Mouse (Mus musculus): ENCODE data around the gene Vmn1r188. TPM values are rescaled to one million over a fixed set of nuclear protein-coding genes. Genes with fewer than 3 reads are reported as not detected.
A peak's percentile ranks its signal among the peaks of the same experiment; 100 is the strongest.
"Not testable (repeated sequence)": the region's sequence is repeated elsewhere in the genome, so short reads cannot be mapped to it uniquely, and the experiment has no call there.

Vmn1r188 gene
- polyA plus RNA-seq, 1 experiment from 2014 or later: not detected

- 3% methylated on average over 13 of the region's 13 CpGs for WGBS
- Histone ChIP-seq H3K27ac (peak overlapping the region; percentile 86), H3K4me2 (replicated peaks) (peak overlapping the region; percentile 64), H3K9ac (peak overlapping the region; percentile 65), H3K4me3 (peak overlapping the region; percentile 35), H3K9me3 (replicated peaks) (no peaks in the 10 kb centered on the region), H3K27me3 (no peaks in the 10 kb centered on the region), H3K4me1 (peaks cover 20% of the 10 kb centered on the region), H3K36me3 (no peaks in the 10 kb centered on the region)
- no peak for ATAC-seq (ENCODE audit: low FRiP score)
Observed at GRCm38 (mm10) chr13:22041651-22042567, 42.3 kb upstream of the Vmn1r188 start.

DNA sequence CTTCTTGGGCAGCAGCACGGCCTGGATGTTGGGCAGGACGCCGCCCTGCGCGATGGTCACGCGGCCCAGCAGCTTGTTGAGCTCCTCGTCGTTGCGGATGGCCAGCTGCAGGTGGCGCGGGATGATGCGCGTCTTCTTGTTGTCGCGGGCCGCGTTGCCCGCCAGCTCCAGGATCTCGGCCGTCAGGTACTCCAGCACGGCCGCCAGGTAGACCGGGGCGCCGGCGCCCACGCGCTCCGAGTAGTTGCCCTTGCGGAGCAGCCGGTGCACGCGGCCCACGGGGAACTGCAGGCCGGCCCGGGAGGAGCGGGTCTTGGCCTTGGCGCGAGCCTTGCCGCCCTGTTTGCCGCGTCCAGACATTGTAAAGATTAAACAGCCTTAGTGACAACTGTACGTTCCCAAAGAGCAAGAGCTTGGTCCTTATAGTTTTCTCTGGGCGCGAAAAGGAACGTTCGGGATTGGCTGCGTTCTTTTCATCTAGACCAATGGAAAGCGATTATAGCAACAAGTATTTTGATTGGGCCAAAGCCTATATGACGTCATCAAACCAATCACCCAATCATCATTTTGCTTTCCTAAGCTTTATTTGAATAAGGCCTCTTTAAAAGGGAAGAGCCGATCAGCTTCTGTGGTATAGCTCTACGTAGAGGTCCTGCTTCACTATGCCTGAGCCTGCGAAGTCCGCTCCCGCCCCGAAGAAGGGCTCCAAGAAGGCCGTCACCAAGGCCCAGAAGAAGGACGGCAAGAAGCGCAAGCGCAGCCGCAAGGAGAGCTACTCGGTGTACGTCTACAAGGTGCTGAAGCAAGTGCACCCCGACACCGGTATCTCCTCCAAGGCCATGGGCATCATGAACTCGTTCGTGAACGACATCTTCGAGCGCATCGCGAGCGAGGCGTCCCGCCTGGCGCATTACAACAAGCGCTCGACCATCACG lies 41.4 kb upstream of the Vmn1r188 start, which contains the start of the genes Hist1h2ag and Hist1h2bj:
Hist1h2ag (minus strand) TSS at position 377 of the 935 bp plus-strand sequence.
Hist1h2bj (plus strand) TSS at position 647 of the 935 bp plus-strand sequence.
- Histone ChIP-seq H3K4me3 (peak within 1 kb of the TSS; percentile 35), H3K27ac (peak within 1 kb of the TSS; percentile 86), H3K4me2 (replicated peaks) (peak within 1 kb of the TSS; percentile 64), H3K9ac (peak within 1 kb of the TSS; percentile 65), H3K4me1 (peaks cover 20% of the 10 kb centered on the region)
- peak; percentile 95 for ATAC-seq (ENCODE audit: low FRiP score)
- H3K9me3 ChIP-seq (replicated peaks); H3K36me3 ChIP-seq; H3K27me3 ChIP-seq: not testable (repeated sequence)
- 0% methylated on average over 44 of the region's 80 CpGs for WGBS

GRCm38 (mm10) chr13:22043503-22044431 lies 40.5 kb upstream of the Vmn1r188 start:
- Histone ChIP-seq H3K27ac (peak overlapping the region; percentile 85), H3K27me3 (no peaks in the 10 kb centered on the region), H3K4me1 (peaks cover 20% of the 10 kb centered on the region), H3K4me2 (replicated peaks) (peak overlapping the region; percentile 61), H3K36me3 (no peaks in the 10 kb centered on the region), H3K9me3 (replicated peaks) (no peaks in the 10 kb centered on the region), H3K9ac (peak overlapping the region; percentile 49), H3K4me3 (peak overlapping the region; percentile 35)
- 1% methylated on average over 10 of the region's 14 CpGs for WGBS
- peak; percentile 18 for ATAC-seq (ENCODE audit: low FRiP score)

GRCm38 (mm10) chr13:22044432-22045155 lies 39.6 kb upstream of the Vmn1r188 start:
- no peaks in the 10 kb centered on the region for H3K9me3 ChIP-seq (replicated peaks)
- no peak overlapping the region for H3K4me3 ChIP-seq
- no peaks in the 10 kb centered on the region for H3K36me3 ChIP-seq
- no peak for ATAC-seq (ENCODE audit: low FRiP score)
- H3K27ac ChIP-seq: 0 out of 2 replicates have a peak overlapping the region, but pooled peaks have one; percentile 85
- no peaks in the 10 kb centered on the region for H3K27me3 ChIP-seq
- WGBS: 84% methylated on average over 6 of the region's 6 CpGs
- peaks cover 20% of the 10 kb centered on the region for H3K4me1 ChIP-seq
- peak overlapping the region; percentile 61 for H3K4me2 ChIP-seq (replicated peaks)
- H3K9ac ChIP-seq: no peak overlapping the region

DNA sequence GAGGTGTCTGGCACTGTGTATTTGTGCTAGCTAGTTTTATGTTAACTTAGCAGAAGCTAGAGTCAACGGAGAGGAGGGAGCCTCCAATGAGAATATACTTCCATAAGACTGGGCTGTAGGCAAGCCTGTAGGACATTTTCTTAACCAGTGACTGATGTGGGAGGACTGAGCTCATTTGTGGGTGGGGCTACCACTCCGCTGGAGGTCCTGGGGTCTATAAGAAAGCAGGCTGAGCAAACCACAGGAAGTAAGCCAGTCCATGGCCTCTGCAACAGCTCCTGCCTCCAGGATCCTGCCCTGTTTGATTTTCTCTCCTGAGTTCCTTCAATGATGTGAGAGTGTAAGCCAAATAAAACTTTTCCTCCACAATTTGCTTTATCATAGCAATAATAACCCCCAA lies 38.9 kb upstream of the Vmn1r188 start:
- Histone ChIP-seq H3K27me3 (no peaks in the 10 kb centered on the region), H3K36me3 (no peaks in the 10 kb centered on the region), H3K27ac (no peak overlapping the region), H3K9ac (no peak overlapping the region), H3K9me3 (replicated peaks) (no peaks in the 10 kb centered on the region), H3K4me1 (peaks cover 20% of the 10 kb centered on the region), H3K4me3 (no peak overlapping the region), H3K4me2 (replicated peaks) (no peak overlapping the region)
- no peak for ATAC-seq (ENCODE audit: low FRiP score)
- WGBS: 65% methylated on average over 2 of the region's 2 CpGs

- ATAC-seq (ENCODE audit: low FRiP score): no peak
- no peak overlapping the region for H3K4me2 ChIP-seq (replicated peaks)
- no peaks in the 10 kb centered on the region for H3K27me3 ChIP-seq
- H3K36me3 ChIP-seq: no peaks in the 10 kb centered on the region
- 80% methylated on average over 2 of the region's 2 CpGs for WGBS
- H3K4me1 ChIP-seq: 0 out of 2 replicates have a peak, but pooled peaks cover 3% of the 10 kb centered on the region
- no peaks in the 10 kb centered on the region for H3K9me3 ChIP-seq (replicated peaks)
- H3K9ac ChIP-seq: no peak overlapping the region
- no peak overlapping the region for H3K4me3 ChIP-seq
- H3K27ac ChIP-seq: no peak overlapping the region
Observed at GRCm38 (mm10) chr13:22049041-22049440, 35.2 kb upstream of the Vmn1r188 start.

GRCm38 (mm10) chr13:22049737-22050440 lies 34.4 kb upstream of the Vmn1r188 start:
- H3K9me3 ChIP-seq (replicated peaks): no peaks in the 10 kb centered on the region
- H3K4me1 ChIP-seq: 0 out of 2 replicates have a peak, but pooled peaks cover 3% of the 10 kb centered on the region
- peak overlapping the region; percentile 85 for H3K27ac ChIP-seq
- ATAC-seq (ENCODE audit: low FRiP score): peak; percentile 62
- peak overlapping the region; percentile 45 for H3K9ac ChIP-seq
- peak overlapping the region; percentile 60 for H3K4me2 ChIP-seq (replicated peaks)
- H3K4me3 ChIP-seq: peak overlapping the region; percentile 50
- no peaks in the 10 kb centered on the region for H3K27me3 ChIP-seq
- 1% methylated on average over 14 of the region's 14 CpGs for WGBS
- H3K36me3 ChIP-seq: no peaks in the 10 kb centered on the region

- peak overlapping the region; percentile 50 for H3K4me3 ChIP-seq
Observed at GRCm38 (mm10) chr13:22050591-22051522, 33.4 kb upstream of the Vmn1r188 start.

DNA sequence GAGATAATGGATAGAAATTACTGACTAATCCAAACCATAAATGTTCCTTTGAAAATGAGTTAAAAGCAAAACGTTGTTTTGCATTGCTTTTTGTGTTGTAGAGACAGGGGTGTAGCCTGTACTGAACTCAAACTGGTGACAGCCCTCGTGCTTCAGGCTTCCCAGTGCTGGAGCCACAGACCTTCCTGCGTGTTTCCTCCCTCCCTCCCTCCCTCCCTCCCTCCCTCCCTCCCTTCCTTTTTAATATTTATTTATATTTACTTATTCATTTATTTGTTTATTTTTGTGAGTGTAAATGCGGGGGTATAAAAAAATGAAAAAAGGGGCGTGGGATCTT lies 32.7 kb upstream of the Vmn1r188 start:
- Histone ChIP-seq H3K9ac (peak overlapping the region; percentile 60), H3K4me1 (0 out of 2 replicates have a peak, but pooled peaks cover 3% of the 10 kb centered on the region)
- ATAC-seq (ENCODE audit: low FRiP score): peak; percentile 51; the same call in 1 of the 2 replicates

More at GRCm38 (mm10) chr13:22050591-22051522, 33.4 kb upstream of the Vmn1r188 start:
- H3K27me3 ChIP-seq: no peaks in the 10 kb centered on the region
- H3K27ac ChIP-seq: peak overlapping the region; percentile 85
- H3K4me1 ChIP-seq: 0 out of 2 replicates have a peak, but pooled peaks cover 3% of the 10 kb centered on the region
- ATAC-seq (ENCODE audit: low FRiP score): peak; percentile 95
- H3K9me3 ChIP-seq (replicated peaks): no peaks in the 10 kb centered on the region
- peak overlapping the region; percentile 60 for H3K4me2 ChIP-seq (replicated peaks)
- WGBS: under 1% methylated on average over 52 of the region's 52 CpGs
- peak overlapping the region; percentile 60 for H3K9ac ChIP-seq
- no peaks in the 10 kb centered on the region for H3K36me3 ChIP-seq

More for the DNA sequence above, 32.7 kb upstream of the Vmn1r188 start:
- H3K27me3 ChIP-seq: no peaks in the 10 kb centered on the region
- 11% methylated on average over 5 of the region's 5 CpGs for WGBS
- peak overlapping the region; percentile 50 for H3K4me3 ChIP-seq
- H3K27ac ChIP-seq: peak overlapping the region; percentile 85; the same call in 1 of the 2 replicates
- H3K9me3 ChIP-seq (replicated peaks): no peaks in the 10 kb centered on the region
- H3K4me2 ChIP-seq (replicated peaks): peak overlapping the region; percentile 60
- no peaks in the 10 kb centered on the region for H3K36me3 ChIP-seq
